Mouse (Mus musculus): ENCODE results near the gene Vmn1r56. TPM values are rescaled to one million over a fixed set of nuclear protein-coding genes. Genes with fewer than 3 reads are reported as not detected.

Gene Vmn1r56
- not detected for total RNA-seq (2023)

GRCm38 (mm10) chr7:5196647-5197046 is at the start of gene Vmn1r56:
TSS of gene Vmn1r56 (minus strand) at chr7:5196747.

GRCm38 (mm10) chr7:5218193-5218592 is 21.6 kb upstream of the Vmn1r56 start, which contains the start of gene Vmn1r57:
TSS of gene Vmn1r57 (plus strand) at chr7:5218493.

DNA sequence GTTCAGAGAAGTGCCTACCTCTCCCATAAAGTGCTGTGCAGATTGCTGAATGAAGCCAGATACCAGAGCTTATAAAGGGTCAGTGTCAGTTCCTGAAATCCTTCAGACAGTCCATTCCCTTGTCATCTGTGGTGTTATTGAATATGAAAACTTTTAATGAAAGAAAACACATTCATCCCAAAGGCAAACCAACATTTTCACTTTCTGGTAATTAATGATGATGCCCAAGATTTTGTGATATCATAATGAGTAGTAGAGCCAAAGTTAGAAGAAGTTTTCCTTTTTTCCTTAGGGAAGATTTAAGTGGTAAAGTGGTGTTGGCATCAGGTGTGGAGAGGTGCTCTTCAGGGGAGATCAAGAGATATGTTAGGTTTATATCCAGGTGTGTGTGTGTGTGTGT is 47.0 kb downstream of the Vmn1r56 start, which contains the start of gene Vmn1r55:
TSS of gene Vmn1r55 (minus strand) at position 101 of the 400 bp plus-strand sequence.

Other genes starting within 250 kb of the Vmn1r56 start
- gene Sbk2, start 232.3 kb downstream of the Vmn1r56 start, total RNA-seq (2023), result 1 to 10 TPM in 1 of 2 experiments, not detected in 1; 1.4 TPM
- gene Sbk3, start 225.6 kb downstream of the Vmn1r56 start, total RNA-seq (2023), result not detected
- 10 to 100 TPM; 33.7 to 35.1 TPM for gene Zfp579, start 200.6 kb downstream of the Vmn1r56 start, total RNA-seq (2023)
- 10 to 100 TPM; 16.2 to 17.2 TPM for gene Zfp524, start 182.3 kb downstream of the Vmn1r56 start, total RNA-seq (2023)
- 10 to 100 TPM; 49.3 to 54.1 TPM for gene Fiz1, start 182.1 kb downstream of the Vmn1r56 start, total RNA-seq (2023)
- not detected for gene Gm44973, start 181.3 kb downstream of the Vmn1r56 start, total RNA-seq (2023)
- 10 to 100 TPM; 56.0 to 56.5 TPM for gene Zfp865, start 176.4 kb downstream of the Vmn1r56 start, total RNA-seq (2023)
- 1 to 10 TPM in 1 of 2 experiments, not detected in 1; 1.2 TPM for gene Ccdc106, start 176.2 kb downstream of the Vmn1r56 start, total RNA-seq (2023)
- gene 4632433K11Rik, start 162.6 kb downstream of the Vmn1r56 start, total RNA-seq (2023), result under 1 TPM in 1 of 2 experiments, not detected in 1; 0.55 TPM
- gene Zfp784, start 158.3 kb downstream of the Vmn1r56 start, total RNA-seq (2023), result 1 to 10 TPM; 5.9 TPM
- 1 to 10 TPM; 5.6 to 7.3 TPM for gene Zfp580, start 145.2 kb downstream of the Vmn1r56 start, total RNA-seq (2023)
- 100 to 1,000 TPM; 454 to 464 TPM for gene U2af2, start 134.6 kb downstream of the Vmn1r56 start, total RNA-seq (2023)
- gene Epn1, start 116.5 kb downstream of the Vmn1r56 start, total RNA-seq (2023), result 100 to 1,000 TPM; 107 to 112 TPM
- gene Rfpl4, start 79.8 kb downstream of the Vmn1r56 start, total RNA-seq (2023), result not detected
- gene Rasl2-9, start 70.8 kb downstream of the Vmn1r56 start, total RNA-seq (2023), result not detected
- gene Vmn1r55, start 47.1 kb downstream of the Vmn1r56 start, total RNA-seq (2023), result not detected
- not detected for gene Vmn1r57, start 21.7 kb upstream of the Vmn1r56 start, total RNA-seq (2023)
- gene Gm5065, start 153.8 kb upstream of the Vmn1r56 start, total RNA-seq (2023), result not detected
- not detected for gene Nlrp2, start 154.3 kb upstream of the Vmn1r56 start, total RNA-seq (2023)
- under 1 TPM in 1 of 2 experiments, not detected in 1; 0.09 TPM for gene Vmn1r58, start 216.6 kb upstream of the Vmn1r56 start, total RNA-seq (2023)

Measured in T-cell, adult 66 days (primary cell).